Mouse (Mus musculus): ENCODE results near the gene Asna1. TPM values are rescaled to one million over a fixed set of nuclear protein-coding genes. Genes with fewer than 3 reads are reported as not detected.

Gene Asna1
- polyA plus RNA-seq, 1 experiment from 2014 or later: 132 TPM

- Histone ChIP-seq H3K27ac (no peak overlapping the region), H3K27me3 (peaks cover 27% of the 10 kb centered on the region), H3K4me1 (peaks cover 68% of the 10 kb centered on the region), H3K36me3 (peaks cover 28% of the 10 kb centered on the region), H3K9me3 (no peaks in the 10 kb centered on the region), H3K9ac (peak overlapping the region; percentile 71), H3K4me2 (replicated peaks) (peak overlapping the region; percentile 98), H3K4me3 (peak overlapping the region; percentile 59)
- WGBS: 3% methylated on average over 25 of the region's 25 CpGs
- no peak for ATAC-seq (ENCODE audit: low FRiP score, low read depth)
Measured at GRCm38 (mm10) chr8:84976763-84977434, 48.2 kb downstream of the Asna1 start.

DNA sequence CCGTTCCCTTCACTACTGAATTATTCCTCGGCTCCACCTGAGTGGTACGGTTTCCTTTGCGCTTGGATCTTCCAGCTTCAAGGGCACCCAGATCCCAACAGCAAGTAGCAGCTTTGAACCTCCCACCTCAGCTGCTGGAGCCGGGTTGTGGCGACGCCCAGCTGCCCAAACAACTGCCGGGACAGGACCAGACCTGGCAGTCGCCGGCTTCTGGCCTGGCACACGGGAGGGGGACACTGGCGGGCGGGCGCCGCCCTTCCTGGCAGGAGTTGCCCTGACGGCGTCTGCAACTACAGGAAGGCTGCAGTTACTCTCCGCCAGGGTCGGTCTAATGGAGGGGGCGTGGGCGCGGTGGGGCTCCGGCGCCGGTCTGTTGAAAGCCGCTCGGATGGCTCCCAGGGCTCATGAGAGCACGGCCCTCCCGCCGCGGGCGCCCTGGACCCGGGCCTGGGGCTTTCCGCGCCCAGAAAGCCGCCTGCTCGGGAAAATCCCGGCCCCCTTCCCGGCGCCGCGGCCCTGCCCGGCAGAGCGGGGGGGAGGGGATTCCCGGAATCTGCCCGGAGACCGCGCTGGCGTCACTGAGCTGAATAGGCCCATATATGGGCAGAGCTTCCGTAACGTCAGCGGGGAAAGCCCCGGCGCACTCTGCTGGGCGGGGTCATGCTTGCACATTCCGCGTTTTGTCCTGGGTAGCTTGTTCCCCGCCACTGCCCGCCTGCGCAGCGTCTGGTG lies 48.9 kb downstream of the Asna1 start:
- H3K9ac ChIP-seq: peak overlapping the region; percentile 71
- peaks cover 63% of the 10 kb centered on the region for H3K4me1 ChIP-seq
- H3K27me3 ChIP-seq: peaks cover 27% of the 10 kb centered on the region
- peak overlapping the region; percentile 58 for H3K27ac ChIP-seq
- H3K4me2 ChIP-seq (replicated peaks): peak overlapping the region; percentile 98
- peaks cover 35% of the 10 kb centered on the region for H3K36me3 ChIP-seq
- ATAC-seq (ENCODE audit: low FRiP score, low read depth): peak; percentile 80
- H3K9me3 ChIP-seq: no peaks in the 10 kb centered on the region
- H3K4me3 ChIP-seq: peak overlapping the region; percentile 59
- WGBS: under 1% methylated on average over 57 of the region's 61 CpGs

DNA sequence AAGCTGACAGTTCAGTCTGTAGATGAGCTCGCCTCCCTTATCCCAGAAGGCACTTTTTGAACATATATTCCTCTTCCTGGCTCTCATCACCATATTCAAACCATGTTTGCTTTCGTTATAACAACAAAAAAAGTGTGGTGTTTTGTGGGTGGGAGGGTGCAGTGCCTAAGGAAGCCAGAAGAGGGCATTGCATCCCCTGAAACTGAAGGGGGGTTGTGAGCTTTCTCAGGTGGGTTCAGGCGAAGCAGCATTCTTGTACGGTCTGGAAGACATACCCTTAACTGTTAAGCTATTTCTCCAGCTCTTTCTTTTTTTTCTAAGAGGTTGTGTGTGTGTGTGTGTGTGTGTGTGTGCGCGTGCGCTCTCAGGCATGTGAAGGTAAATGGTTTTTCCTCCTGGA lies 49.6 kb downstream of the Asna1 start:
- H3K27ac ChIP-seq: peak overlapping the region; percentile 58; the same call in 1 of the 2 replicates
- H3K9ac ChIP-seq: no peak overlapping the region
- H3K4me1 ChIP-seq: peaks cover 63% of the 10 kb centered on the region
- peaks cover 27% of the 10 kb centered on the region for H3K27me3 ChIP-seq
- H3K4me3 ChIP-seq: 0 out of 2 replicates have a peak overlapping the region, but pooled peaks have one; percentile 59
- no peaks in the 10 kb centered on the region for H3K9me3 ChIP-seq
- WGBS: 23% methylated on average over 7 of the region's 7 CpGs
- peaks cover 40% of the 10 kb centered on the region for H3K36me3 ChIP-seq
- peak overlapping the region; percentile 98 for H3K4me2 ChIP-seq (replicated peaks)
- no peak for ATAC-seq (ENCODE audit: low FRiP score, low read depth)

GRCm38 (mm10) chr8:84974543-84975142 lies 50.4 kb downstream of the Asna1 start:
- ATAC-seq (ENCODE audit: low FRiP score, low read depth): no peak
- H3K9ac ChIP-seq: no peak overlapping the region; the same call in 1 of the 2 replicates
- WGBS: 74% methylated on average over 8 of the region's 8 CpGs
- H3K4me1 ChIP-seq: peaks cover 58% of the 10 kb centered on the region
- H3K36me3 ChIP-seq: peaks cover 40% of the 10 kb centered on the region
- H3K9me3 ChIP-seq: no peaks in the 10 kb centered on the region
- H3K4me3 ChIP-seq: no peak overlapping the region
- peaks cover 27% of the 10 kb centered on the region for H3K27me3 ChIP-seq
- no peak overlapping the region for H3K27ac ChIP-seq
- H3K4me2 ChIP-seq (replicated peaks): no peak overlapping the region

DNA sequence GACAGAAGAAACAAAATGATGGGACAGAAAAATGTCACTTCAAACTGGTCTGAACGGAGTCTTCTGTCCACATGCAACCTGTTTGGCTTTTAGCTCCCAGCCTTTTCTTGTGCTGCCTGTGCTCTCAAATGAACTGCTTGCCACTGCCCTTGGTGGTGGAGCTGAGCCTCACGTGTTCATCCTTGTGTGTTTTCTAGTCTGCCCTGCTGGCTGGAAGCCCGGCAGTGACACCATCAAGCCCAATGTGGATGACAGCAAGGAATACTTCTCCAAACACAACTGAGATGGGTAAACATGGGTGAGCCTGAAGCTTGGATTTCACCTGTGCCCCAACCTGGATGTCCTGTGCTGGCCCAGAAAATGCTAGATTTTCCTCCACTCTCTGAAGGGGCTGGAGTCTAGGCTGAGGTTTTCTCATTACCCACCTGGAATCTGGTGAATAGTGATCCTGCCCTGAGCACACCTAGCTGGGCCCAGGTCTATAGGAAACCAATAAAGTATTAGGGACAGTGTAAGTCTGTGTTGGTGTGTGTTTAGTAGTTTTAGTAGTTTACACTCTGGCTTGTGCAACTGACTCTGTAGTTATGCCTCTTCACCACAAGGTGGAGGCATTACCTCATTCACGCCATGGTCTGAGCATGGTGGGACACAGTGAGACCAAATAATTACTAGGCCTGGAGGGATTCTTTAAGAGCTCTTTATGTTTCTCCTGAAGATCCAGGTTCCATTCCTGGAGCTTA lies 51.1 kb downstream of the Asna1 start:
- Histone ChIP-seq H3K4me1 (peaks cover 51% of the 10 kb centered on the region), H3K36me3 (peaks cover 40% of the 10 kb centered on the region), H3K27me3 (peaks cover 25% of the 10 kb centered on the region), H3K9ac (no peak overlapping the region), H3K27ac (no peak overlapping the region), H3K9me3 (no peaks in the 10 kb centered on the region), H3K4me3 (no peak overlapping the region), H3K4me2 (replicated peaks) (no peak overlapping the region)
- 0 out of 2 replicates have a peak, but pooled peaks have one; percentile 12 for ATAC-seq (ENCODE audit: low FRiP score, low read depth)
- 65% methylated on average over 4 of the region's 4 CpGs for WGBS

GRCm38 (mm10) chr8:84973079-84973478 lies 52.0 kb downstream of the Asna1 start:
- ATAC-seq (ENCODE audit: low FRiP score, low read depth): no peak
- H3K9me3 ChIP-seq: no peaks in the 10 kb centered on the region
- H3K4me1 ChIP-seq: peaks cover 51% of the 10 kb centered on the region
- peaks cover 16% of the 10 kb centered on the region for H3K27me3 ChIP-seq
- peaks cover 40% of the 10 kb centered on the region for H3K36me3 ChIP-seq
- H3K9ac ChIP-seq: no peak overlapping the region
- no peak overlapping the region for H3K4me3 ChIP-seq
- no peak overlapping the region for H3K27ac ChIP-seq
- 88% methylated on average over 1 of the region's 1 CpGs for WGBS
- H3K4me2 ChIP-seq (replicated peaks): no peak overlapping the region

GRCm38 (mm10) chr8:84970913-84971312 lies 54.2 kb downstream of the Asna1 start:
- ATAC-seq (ENCODE audit: low FRiP score, low read depth): no peak
- WGBS: 61% methylated on average over 5 of the region's 5 CpGs
- H3K27me3 ChIP-seq: no peaks in the 10 kb centered on the region
- peak overlapping the region; percentile 93 for H3K9ac ChIP-seq
- peaks cover 40% of the 10 kb centered on the region for H3K36me3 ChIP-seq
- no peak overlapping the region; the same call in 1 of the 2 replicates for H3K27ac ChIP-seq
- H3K4me2 ChIP-seq (replicated peaks): peak overlapping the region; percentile 94
- H3K4me3 ChIP-seq: peak overlapping the region; percentile 80
- H3K9me3 ChIP-seq: no peaks in the 10 kb centered on the region
- H3K4me1 ChIP-seq: peaks cover 44% of the 10 kb centered on the region

- Histone ChIP-seq H3K27me3 (no peaks in the 10 kb centered on the region), H3K4me2 (replicated peaks) (peak overlapping the region; percentile 94), H3K27ac (peak overlapping the region; percentile 87), H3K9ac (peak overlapping the region; percentile 93), H3K9me3 (no peaks in the 10 kb centered on the region), H3K36me3 (peaks cover 40% of the 10 kb centered on the region), H3K4me1 (peaks cover 40% of the 10 kb centered on the region), H3K4me3 (peak overlapping the region; percentile 80)
- ATAC-seq (ENCODE audit: low FRiP score, low read depth): no peak
- 7% methylated on average over 21 of the region's 21 CpGs for WGBS
Measured at GRCm38 (mm10) chr8:84970135-84970790, 54.8 kb downstream of the Asna1 start.

DNA sequence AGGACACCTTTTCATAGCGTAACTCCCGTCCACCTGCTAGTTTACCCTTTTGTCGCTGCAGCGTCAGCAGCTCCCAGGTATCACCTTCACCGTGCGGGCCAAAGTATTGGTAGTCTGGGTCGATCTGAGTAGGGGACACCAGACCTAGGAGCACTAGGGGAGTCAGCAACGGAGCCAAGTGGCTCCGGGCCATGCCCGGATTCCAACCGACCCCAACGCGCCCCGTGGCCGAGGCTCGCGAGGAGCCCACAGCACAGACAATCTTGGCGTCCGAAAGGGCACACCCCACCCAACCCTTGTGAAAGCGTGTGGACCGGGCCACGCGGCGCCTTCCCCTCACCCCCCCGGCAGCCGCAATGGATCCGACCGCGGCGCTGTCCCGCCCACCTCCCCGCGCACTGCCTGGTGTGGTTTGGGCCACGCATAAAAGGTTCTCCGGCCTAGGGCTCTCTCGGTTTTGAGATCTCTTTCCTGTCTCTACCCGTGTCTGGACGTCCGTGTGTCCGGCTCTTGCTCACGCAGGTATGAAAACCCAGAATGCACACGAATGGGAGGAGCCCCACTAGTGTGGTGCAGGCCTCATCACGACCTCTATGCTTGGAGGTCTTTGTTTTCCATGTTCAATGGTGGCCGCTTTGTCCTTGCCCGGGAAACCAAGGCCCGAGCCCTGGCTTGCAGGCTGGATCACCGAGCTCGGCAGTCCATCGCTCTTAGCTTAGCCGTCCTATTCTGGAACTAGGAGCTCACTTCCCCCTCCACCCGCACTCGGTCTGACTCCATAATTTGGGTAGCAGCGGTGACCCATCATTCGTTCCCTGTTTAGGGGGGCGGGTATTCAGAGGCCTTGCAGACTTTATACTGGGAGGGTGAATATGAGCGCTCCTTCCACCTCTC lies 55.6 kb downstream of the Asna1 start, which contains the start of the genes Gm49661, Prdx2 and Rnaseh2a:
Gm49661 (minus strand) TSS at position 193 of the 894 bp plus-strand sequence.
Prdx2 (plus strand) TSS at position 347 of the 894 bp plus-strand sequence.
Rnaseh2a (minus strand) TSS at position 527 of the 894 bp plus-strand sequence.
- WGBS: under 1% methylated on average over 56 of the region's 56 CpGs

DNA sequence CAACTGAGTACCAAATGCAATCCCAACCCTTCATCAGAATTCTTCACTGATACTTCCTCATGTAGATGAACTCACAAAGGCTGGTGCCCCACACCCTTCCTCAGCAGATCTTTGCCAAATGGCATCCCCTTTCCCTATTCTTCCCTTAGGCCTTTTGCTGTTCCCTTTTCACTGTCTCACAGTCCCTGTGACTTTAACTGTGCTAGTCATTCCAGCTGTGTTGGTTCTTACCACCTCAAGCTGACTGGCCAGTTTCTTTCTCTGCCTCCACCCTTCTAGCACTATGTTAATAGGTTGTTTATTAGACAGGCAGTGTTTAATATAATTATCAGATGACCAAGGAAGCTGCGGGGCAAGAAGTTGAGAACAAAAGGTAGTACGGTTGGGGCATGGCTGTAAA lies 56.4 kb downstream of the Asna1 start:
- 14% methylated on average over 2 of the region's 2 CpGs for WGBS
- Histone ChIP-seq H3K9ac (peak overlapping the region; percentile 93), H3K36me3 (peaks cover 35% of the 10 kb centered on the region), H3K4me1 (peaks cover 39% of the 10 kb centered on the region), H3K27ac (peak overlapping the region; percentile 87), H3K9me3 (no peaks in the 10 kb centered on the region), H3K4me3 (peak overlapping the region; percentile 80), H3K27me3 (no peaks in the 10 kb centered on the region), H3K4me2 (replicated peaks) (peak overlapping the region; percentile 94)
- ATAC-seq (ENCODE audit: low FRiP score, low read depth): no peak

More for the DNA sequence above, 55.6 kb downstream of the Asna1 start, which contains the start of the genes Gm49661, Prdx2 and Rnaseh2a:
- Histone ChIP-seq H3K27ac (peak within 1 kb of the TSS; percentile 87), H3K27me3 (no peaks in the 10 kb centered on the region), H3K4me1 (peaks cover 39% of the 10 kb centered on the region), H3K36me3 (peaks cover 35% of the 10 kb centered on the region), H3K9me3 (no peaks in the 10 kb centered on the region), H3K4me2 (replicated peaks) (peak within 1 kb of the TSS; percentile 94), H3K4me3 (peak within 1 kb of the TSS; percentile 80), H3K9ac (peak within 1 kb of the TSS; percentile 93)
- ATAC-seq (ENCODE audit: low FRiP score, low read depth): peak; percentile 75

All from limb, embryonic 13.5 days (tissue).